Mouse (Mus musculus) lung, embryonic 14.5 days (tissue): ENCODE results near the gene Rinl. TPM values are rescaled to one million over a fixed set of nuclear protein-coding genes. Genes with fewer than 3 reads are reported as not detected.
A peak's percentile ranks its signal among the peaks of the same experiment; 100 is the strongest.

ENCODE experiments used
- ATAC-seq: fragments of 200-750 bp; cut with Nextera tagmentation; 2 replicates; pipeline ENCODE4 v1.8.0; 2017; ENCODE audit warnings: mild to moderate bottlenecking, moderate TSS enrichment, moderate library complexity; ENCODE audit not compliant: insufficient read depth
- DNase-seq: peaks from one replicate; pipeline ENCODE4 v3.0.0-alpha.2; 2015
- H3K27ac ChIP-seq: fragments of 300-500 bp; sonication (generic); 2 replicates; pipeline ENCODE4 v1.5.1; 2014; ENCODE audit warnings: low read depth, mild to moderate bottlenecking, moderate library complexity
- H3K27me3 ChIP-seq: fragments of 300-500 bp; sonication (generic); 2 replicates; pipeline ENCODE4 v1.6.1; 2014; ENCODE audit warnings: low read length, control low read depth; ENCODE audit not compliant: insufficient read depth
- H3K36me3 ChIP-seq: fragments of 300-500 bp; sonication (generic); 2 replicates; pipeline ENCODE4 v1.6.1; 2014; ENCODE audit warnings: control low read depth; ENCODE audit not compliant: insufficient read depth
- H3K4me1 ChIP-seq: fragments of 300-500 bp; sonication (generic); 2 replicates; pipeline ENCODE4 v1.6.1; 2014; ENCODE audit warnings: antibody characterized with exemption, control low read depth; ENCODE audit not compliant: insufficient read depth
- H3K4me2 ChIP-seq: fragments of 300-500 bp; sonication (generic); 2 replicates; pipeline ENCODE4 v1.6.1; 2014; ENCODE audit warnings: mild to moderate bottlenecking
- H3K4me3 ChIP-seq: fragments of 300-500 bp; sonication (generic); 2 replicates; pipeline ENCODE4 v1.5.1; 2014; ENCODE audit warnings: low read depth, low read length
- H3K9ac ChIP-seq: fragments of 300-500 bp; sonication (generic); 2 replicates; pipeline ENCODE4 v1.6.1; 2014
- H3K9me3 ChIP-seq: fragments of 300-500 bp; sonication (generic); 2 replicates; pipeline ENCODE4 v1.6.1; 2016; ENCODE audit warnings: low read depth, low read length, control low read depth
- CTCF ChIP-seq: IDR thresholded peaks from 2 replicates; pipeline ENCODE4 v1.5.1; 2016; ENCODE audit warnings: antibody characterized with exemption, low read depth
- WGBS: fragments of 180-500 bp; shearing (Covaris S2); extraction: QIAGEN DNeasy Blood & Tissue Kit; methylation state at CpG from one replicate; pipeline ENCODE4 v1.1.7; 2014; 5-methylcytosine and 5-hydroxymethylcytosine counted together
- polyA plus RNA-seq: library from polyadenylated mRNA; unstranded; fragments of >200 nt; fragmentation: Nextera tagmentation; extraction: Ambion mirVana; gene quantifications from 2 replicates; pipeline ENCODE4 v1.2.1, GENCODE M21; 2014

The Rinl gene
- polyA plus RNA-seq, 1 experiment from 2014 or later, result 6.8 TPM

DNA sequence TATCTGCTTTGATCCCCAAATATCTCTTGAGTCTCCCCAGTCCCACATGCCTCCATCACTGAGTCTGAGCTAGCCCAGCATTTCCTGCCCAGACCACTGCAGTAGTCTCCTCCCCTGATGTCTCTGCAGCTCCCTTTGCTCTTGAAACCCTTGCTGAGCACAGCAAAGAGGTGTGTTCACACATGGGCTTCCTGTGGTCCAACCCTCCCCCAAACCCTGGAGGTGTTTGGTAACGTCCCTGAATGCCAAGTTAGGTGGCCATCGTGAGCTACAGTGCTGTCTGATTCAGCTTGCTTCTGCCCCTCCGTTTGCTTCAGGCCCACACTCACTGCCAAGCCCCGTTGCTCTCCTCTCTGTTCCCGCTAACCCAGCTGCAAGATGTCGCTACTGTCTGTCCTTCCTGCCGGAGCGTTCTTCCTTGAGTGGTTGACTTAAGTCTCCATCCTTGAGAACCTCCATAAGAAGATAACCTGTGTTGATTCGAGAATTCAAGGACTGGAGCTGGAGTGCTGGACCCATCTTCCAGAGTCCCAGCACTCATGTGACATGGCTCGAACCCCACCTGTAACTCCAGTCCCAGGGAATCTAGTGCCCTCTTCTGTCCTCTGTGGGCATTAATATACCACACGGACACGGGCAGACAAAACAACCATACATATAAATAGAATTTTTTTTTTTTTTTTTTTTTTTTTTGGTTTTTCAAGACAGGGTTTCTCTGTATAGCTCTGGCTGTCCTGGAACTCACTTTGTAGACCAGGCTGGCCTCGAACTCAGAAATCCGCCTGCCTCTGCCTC, 3.8 kb downstream of the Rinl start:
- Histone ChIP-seq H3K4me3 (no peak overlapping the region), H3K27ac (no peak overlapping the region), H3K27me3 (no peaks in the 10 kb centered on the region), H3K36me3 (peaks cover 3% of the 10 kb centered on the region; the same call in 1 of the 2 replicates), H3K4me2 (no peak overlapping the region), H3K9ac (no peak overlapping the region), H3K9me3 (no peaks in the 10 kb centered on the region), H3K4me1 (peaks cover 11% of the 10 kb centered on the region)
- 0 out of 2 replicates have a peak, but pooled peaks have one; percentile 8 for TF ChIP-seq CTCF
- 61% methylated on average over 12 of the region's 14 CpGs for WGBS
- no peak for ATAC-seq
- no peak for DNase-seq

DNA sequence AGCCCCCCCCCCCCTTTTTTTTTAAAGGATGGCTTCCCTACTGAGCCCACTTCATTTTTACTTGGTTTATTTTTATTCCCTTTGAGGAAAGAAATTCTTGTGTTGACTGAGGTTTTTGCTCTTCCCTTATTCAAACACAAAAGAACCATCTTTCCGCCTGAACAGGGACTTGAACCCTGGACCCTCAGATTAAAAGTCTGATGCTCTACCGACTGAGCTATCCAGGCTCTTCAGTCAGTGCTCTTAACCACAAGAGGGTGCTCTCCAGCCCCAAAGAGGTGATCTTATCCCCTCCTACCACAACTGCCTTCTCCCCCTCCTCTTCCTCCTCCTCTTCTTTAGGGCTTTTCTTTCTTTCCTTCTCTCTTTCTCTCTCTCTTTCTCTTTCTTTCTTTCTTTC, 5.1 kb downstream of the Rinl start:
- no peak for ATAC-seq
- no peaks in the 10 kb centered on the region for H3K36me3 ChIP-seq
- H3K4me3 ChIP-seq, result no peak overlapping the region
- no peak overlapping the region for H3K4me2 ChIP-seq
- no peaks in the 10 kb centered on the region for H3K9me3 ChIP-seq
- H3K27me3 ChIP-seq, result no peaks in the 10 kb centered on the region
- peaks cover 10% of the 10 kb centered on the region for H3K4me1 ChIP-seq
- peak; percentile 45 for TF ChIP-seq CTCF
- peak; percentile 56 for DNase-seq
- WGBS, result 28% methylated on average over 2 of the region's 2 CpGs
- H3K9ac ChIP-seq, result no peak overlapping the region
- H3K27ac ChIP-seq, result no peak overlapping the region

DNA sequence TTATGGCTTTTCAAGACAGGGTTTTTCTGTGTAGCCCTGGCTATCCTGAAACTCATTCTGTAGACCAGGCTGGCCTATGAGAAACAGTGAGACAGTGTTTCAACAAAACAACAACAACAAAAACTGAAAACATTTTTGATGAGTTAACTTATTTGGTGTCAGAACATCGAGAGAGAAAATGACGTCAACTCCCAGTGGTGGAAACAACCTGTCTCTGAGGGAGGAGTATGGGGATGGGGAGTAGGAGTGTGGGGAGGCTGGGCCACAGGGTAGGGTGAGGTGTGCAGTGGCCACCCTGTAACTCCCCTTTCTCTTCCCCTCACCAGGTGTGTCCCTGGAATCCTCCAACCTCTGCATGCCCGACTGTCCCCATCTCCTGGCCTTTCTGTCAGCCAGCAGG, 5.7 kb downstream of the Rinl start:
- DNase-seq (no peak), ATAC-seq (no peak)
- TF ChIP-seq CTCF, result no peak
- WGBS, result 80% methylated on average over 3 of the region's 3 CpGs
- Histone ChIP-seq H3K4me2 (no peak overlapping the region), H3K27ac (no peak overlapping the region), H3K4me3 (no peak overlapping the region), H3K27me3 (no peaks in the 10 kb centered on the region), H3K4me1 (peaks cover 6% of the 10 kb centered on the region; the same call in 1 of the 2 replicates), H3K9ac (no peak overlapping the region), H3K36me3 (no peaks in the 10 kb centered on the region), H3K9me3 (no peaks in the 10 kb centered on the region)

DNA sequence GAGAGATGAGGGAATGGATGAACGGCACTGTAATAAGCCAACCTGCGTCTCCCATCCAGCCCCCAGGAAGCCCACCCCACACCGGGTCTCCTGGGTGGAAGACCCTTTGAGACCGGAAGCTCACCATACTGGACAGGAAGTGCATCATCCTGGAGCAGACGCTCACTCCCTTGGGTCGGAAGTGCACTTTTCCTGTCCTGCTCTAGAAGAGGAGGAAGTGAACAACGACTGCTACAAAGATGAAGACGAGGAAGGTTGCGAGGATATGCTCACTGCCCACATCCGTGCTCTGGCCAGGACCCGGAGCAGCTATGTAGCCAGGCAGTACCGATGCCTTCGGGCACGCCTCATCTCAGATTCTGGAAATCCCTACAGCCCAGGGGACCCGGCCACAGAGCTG, 7.1 kb downstream of the Rinl start:
- 68% methylated on average over 15 of the region's 15 CpGs for WGBS
- H3K36me3 ChIP-seq, result no peaks in the 10 kb centered on the region
- peaks cover 3% of the 10 kb centered on the region; the same call in 1 of the 2 replicates for H3K4me1 ChIP-seq
- no peak for TF ChIP-seq CTCF
- H3K4me2 ChIP-seq, result peak overlapping the region; percentile 58
- H3K9ac ChIP-seq, result 0 out of 2 replicates have a peak overlapping the region, but pooled peaks have one; percentile 17
- H3K9me3 ChIP-seq, result no peaks in the 10 kb centered on the region
- H3K27me3 ChIP-seq, result no peaks in the 10 kb centered on the region
- no peak for ATAC-seq
- H3K4me3 ChIP-seq, result no peak overlapping the region
- no peak for DNase-seq
- H3K27ac ChIP-seq, result peak overlapping the region; percentile 66; the same call in 1 of the 2 replicates

DNA sequence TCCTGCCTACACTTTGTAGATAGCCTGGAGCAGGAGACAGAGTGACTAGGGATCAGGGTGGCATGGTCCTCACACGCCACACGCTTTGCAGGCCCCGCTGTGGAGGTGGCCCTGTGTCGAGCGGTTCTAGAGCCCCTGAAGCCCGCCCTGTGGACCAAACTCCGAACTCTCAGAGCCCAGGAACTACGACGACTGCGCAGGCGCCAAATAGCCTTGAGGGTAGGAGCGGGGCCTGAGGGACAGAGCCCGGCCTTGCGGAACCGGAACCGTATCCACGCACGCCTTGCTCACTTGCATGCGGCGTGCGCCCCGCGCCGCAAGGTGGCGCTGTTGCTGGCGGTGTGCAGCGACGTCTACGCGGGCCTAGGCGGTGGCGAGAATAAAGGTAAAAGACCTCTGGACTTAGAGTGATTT, 7.8 kb downstream of the Rinl start:
- Histone ChIP-seq H3K36me3 (no peaks in the 10 kb centered on the region), H3K4me3 (peak overlapping the region; percentile 17), H3K4me2 (peak overlapping the region; percentile 58), H3K27ac (peak overlapping the region; percentile 66), H3K27me3 (no peaks in the 10 kb centered on the region), H3K4me1 (peaks cover 7% of the 10 kb centered on the region), H3K9ac (peak overlapping the region; percentile 17), H3K9me3 (no peaks in the 10 kb centered on the region)
- 14% methylated on average over 32 of the region's 32 CpGs for WGBS
- ATAC-seq (peak; percentile 61), DNase-seq (peak; percentile 85)
- TF ChIP-seq CTCF, result peak; percentile 98

DNA sequence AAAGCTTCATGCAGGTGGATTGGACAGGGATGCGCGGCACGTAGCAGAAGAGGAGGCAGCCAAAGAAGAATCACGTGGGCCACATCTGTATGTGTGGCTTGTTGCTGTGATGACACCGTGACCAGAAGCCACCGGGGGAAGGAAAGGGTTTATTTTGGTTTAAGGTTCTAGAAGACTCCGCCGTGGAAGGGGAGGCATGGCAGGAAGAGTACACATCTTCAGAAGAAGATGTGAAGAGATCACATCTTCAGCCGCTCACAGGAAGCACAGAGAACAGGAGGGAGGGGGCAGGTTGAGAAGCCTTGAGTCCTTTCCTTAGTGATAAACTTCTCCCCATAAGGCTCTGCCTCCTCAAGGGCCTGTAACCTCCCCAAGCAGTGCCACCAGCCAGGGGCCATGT, 11.2 kb downstream of the Rinl start:
- Histone ChIP-seq H3K4me2 (no peak overlapping the region), H3K4me3 (no peak overlapping the region), H3K27me3 (no peaks in the 10 kb centered on the region), H3K9me3 (no peaks in the 10 kb centered on the region), H3K36me3 (no peaks in the 10 kb centered on the region), H3K9ac (no peak overlapping the region), H3K4me1 (peaks cover 25% of the 10 kb centered on the region), H3K27ac (no peak overlapping the region)
- DNase-seq (no peak), ATAC-seq (no peak)
- TF ChIP-seq CTCF, result no peak
- 88% methylated on average over 9 of the region's 9 CpGs for WGBS

DNA sequence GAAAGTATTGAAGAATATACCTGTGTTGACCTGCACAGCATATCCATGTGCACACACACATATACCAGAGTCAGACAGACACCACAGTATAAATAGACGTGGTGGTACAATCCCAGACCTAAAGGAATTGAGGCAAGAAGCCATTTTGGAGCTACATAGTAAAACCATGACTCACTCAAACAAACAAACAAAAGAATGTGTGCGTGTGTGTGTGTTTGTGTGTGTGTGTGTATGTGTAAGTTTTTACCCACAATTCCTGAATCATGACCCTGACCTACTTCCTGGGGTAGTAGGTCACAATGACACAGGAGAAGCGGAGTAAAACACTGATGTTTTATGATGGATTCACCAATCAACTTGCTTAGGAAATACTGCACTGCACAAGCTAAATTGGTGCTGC, 12.7 kb downstream of the Rinl start:
- peak overlapping the region; percentile 96 for H3K27ac ChIP-seq
- H3K4me2 ChIP-seq, result peak overlapping the region; percentile 37; the same call in 1 of the 2 replicates
- WGBS, result 54% methylated on average over 3 of the region's 3 CpGs
- no peak for TF ChIP-seq CTCF
- H3K9ac ChIP-seq, result no peak overlapping the region
- DNase-seq, result no peak
- H3K27me3 ChIP-seq, result no peaks in the 10 kb centered on the region
- peaks cover 25% of the 10 kb centered on the region for H3K4me1 ChIP-seq
- H3K4me3 ChIP-seq, result no peak overlapping the region
- no peaks in the 10 kb centered on the region for H3K9me3 ChIP-seq
- no peak for ATAC-seq
- no peaks in the 10 kb centered on the region for H3K36me3 ChIP-seq
